In the genomic region with DNA sequence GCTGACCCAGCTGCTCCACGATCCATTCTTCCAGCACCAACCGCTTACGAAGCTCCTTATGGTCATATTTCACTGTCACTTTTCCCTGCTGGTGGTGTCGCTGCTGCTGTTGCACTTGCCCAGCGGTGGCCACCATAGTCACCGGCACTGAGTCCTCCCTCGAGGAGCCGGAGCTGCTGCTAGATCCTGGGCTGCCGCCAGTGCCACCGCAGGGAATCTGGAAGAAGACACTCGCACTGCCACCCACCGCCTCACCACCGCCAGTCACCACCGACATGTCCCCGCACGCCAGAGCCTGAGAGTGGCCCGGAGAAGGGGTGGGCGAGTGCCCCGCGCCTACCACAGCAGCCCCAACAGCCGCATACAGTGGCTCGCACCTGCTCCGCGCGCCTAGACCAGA, we compare ENCODE assay signal across 14 mouse cellular contexts.
DNase-seq lines count a peak whose midpoint lies in the region; ATAC-seq lines count a peak whose summit lies in the region.
"Had no signal": no experiment of that assay in that cellular context is flagged by ENCODE, and none has a peak within 500 bp of the region (broad histone marks: within the 10 kb centered on the region; RNA-seq: fewer than 3 reads in every experiment).

No protein-coding gene starts in this region.

- WGBS in midbrain, embryonic 11.5 days = 71% methylated on average over 25 of the region's 25 CpGs
- 73% methylated on average over 25 of the region's 25 CpGs for WGBS in midbrain, embryonic 10.5 days

- H3K27ac ChIP-seq in midbrain, embryonic 11.5 days (ENCODE audit: low read depth, low read length) = no peak overlapping the region
- H3K27ac ChIP-seq in midbrain, embryonic 10.5 days (replicated peaks) = no peak overlapping the region
- H3K27ac ChIP-seq: hindbrain, embryonic 13.5 days; liver, embryonic 13.5 days; neural tube, embryonic 13.5 days had no signal

- no peak overlapping the region for H3K4me2 ChIP-seq in midbrain, embryonic 11.5 days
- H3K4me2 ChIP-seq: hindbrain, embryonic 13.5 days; liver, embryonic 13.5 days; neural tube, embryonic 13.5 days had no signal

- H3K4me3 ChIP-seq in midbrain, embryonic 11.5 days (ENCODE audit: low read depth, low read length) = no peak overlapping the region
- no peak overlapping the region for H3K4me3 ChIP-seq in midbrain, embryonic 10.5 days
- H3K4me3 ChIP-seq: hindbrain, embryonic 13.5 days; liver, embryonic 13.5 days; neural tube, embryonic 13.5 days had no signal

- H3K36me3 ChIP-seq in midbrain, embryonic 11.5 days (ENCODE audit: control insufficient read depth, insufficient read depth, low read length) = peaks cover 8% of the 10 kb centered on the region
- H3K36me3 ChIP-seq in midbrain, embryonic 10.5 days = peaks cover 42% of the 10 kb centered on the region

- H3K9me3 ChIP-seq in midbrain, embryonic 11.5 days (ENCODE audit: control insufficient read depth, low read length) = no peaks in the 10 kb centered on the region
- H3K9me3 ChIP-seq in midbrain, embryonic 10.5 days (replicated peaks) = no peaks in the 10 kb centered on the region
- H3K9me3 ChIP-seq: hindbrain, embryonic 13.5 days; liver, embryonic 13.5 days; neural tube, embryonic 13.5 days had no signal

- no peak for DNase-seq in frontal cortex, postnatal 36 days (ENCODE audit: low spot score in 2 of 2)
- peak; percentile 45 for DNase-seq in midbrain, embryonic 11.5 days (ENCODE audit: low spot score, missing footprints)
- no peak for DNase-seq in midbrain, embryonic 10.5 days (ENCODE audit: low spot score)
- DNase-seq in WW6 (ENCODE audit: low read depth, low spot score) = peak; percentile 4
- peak; percentile 21 for DNase-seq in right cerebral cortex, postnatal 25 days
- DNase-seq in kidney, postnatal 14 days = no peak
- DNase-seq: adrenal gland, postnatal 25 days; kidney, adult 18-20 months; kidney, postnatal 25 days; liver, embryonic 13.5 days; thymus, postnatal 36 days had no signal

- H3K9ac ChIP-seq in midbrain, embryonic 11.5 days (ENCODE audit: low read length) = no peak overlapping the region
- H3K9ac ChIP-seq: hindbrain, embryonic 13.5 days; liver, embryonic 13.5 days; neural tube, embryonic 13.5 days had no signal

- H3K4me1 ChIP-seq in midbrain, embryonic 11.5 days (ENCODE audit: control insufficient read depth, insufficient read depth, low read length) = no peaks in the 10 kb centered on the region
- H3K4me1 ChIP-seq in midbrain, embryonic 10.5 days = no peaks in the 10 kb centered on the region
- H3K4me1 ChIP-seq: hindbrain, embryonic 13.5 days; liver, embryonic 13.5 days; neural tube, embryonic 13.5 days had no signal

- peak; percentile 80 for ATAC-seq in frontal cortex, adult (ENCODE audit: low TSS enrichment)
- ATAC-seq in midbrain, embryonic 11.5 days (ENCODE audit: low FRiP score) = no peak

- no peaks in the 10 kb centered on the region for H3K27me3 ChIP-seq in midbrain, embryonic 11.5 days (ENCODE audit: control insufficient read depth, insufficient read depth, low read length)
- no peaks in the 10 kb centered on the region for H3K27me3 ChIP-seq in midbrain, embryonic 10.5 days (ENCODE audit: low read depth, poor library complexity, severe bottlenecking)
- H3K27me3 ChIP-seq: hindbrain, embryonic 13.5 days; liver, embryonic 13.5 days; neural tube, embryonic 13.5 days had no signal

Comparison
In these comparisons a context has a peak if more than half of its experiments do, and no peak if none do; other contexts are left out.
1. DNase-seq: peak in midbrain, embryonic 11.5 days (single experiment), WW6 (single experiment) and right cerebral cortex, postnatal 25 days (single experiment); none in frontal cortex, postnatal 36 days (0 of 2), midbrain, embryonic 10.5 days (single experiment) and kidney, postnatal 14 days (single experiment).